Comparison of ENCODE assay signal across 8 mouse cellular contexts in the genomic region with DNA sequence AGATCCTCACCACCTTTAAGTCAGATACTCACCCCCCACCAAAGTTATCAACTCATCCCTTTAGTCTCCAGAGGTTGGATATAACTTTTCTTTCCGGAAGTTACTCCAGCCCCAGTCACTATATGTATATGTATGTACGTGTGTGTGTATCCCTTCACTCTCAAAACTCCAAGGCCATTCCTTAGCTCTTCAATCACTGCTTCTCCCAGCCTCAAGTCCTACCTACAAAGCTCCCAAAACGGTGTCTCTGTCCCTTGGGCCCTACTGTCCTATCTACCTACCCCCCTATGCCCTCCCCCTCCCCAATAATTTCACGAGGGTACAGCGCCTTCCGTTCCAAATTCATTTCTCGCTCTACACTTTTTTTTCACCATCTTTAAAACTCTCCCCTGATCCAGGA. TPM values are rescaled to one million over a fixed set of nuclear protein-coding genes. Genes with fewer than 3 reads are reported as not detected.
DNase-seq lines count a peak whose midpoint lies in the region; ATAC-seq and TF ChIP-seq lines count a peak whose summit lies in the region.

No protein-coding gene starts in this region.

- ATAC-seq in forebrain, embryonic 14.5 days, result peak; percentile 3; the same call in 1 of the 2 replicates
- no peak for ATAC-seq in liver, embryonic 16.5 days (ENCODE audit: low read depth)

- TF ChIP-seq POLR2A in heart, adult 2 months (IDR thresholded peaks at IDR 0.05; ENCODE audit: insufficient read depth, low read depth, low read length), result no peak

- H3K27me3 ChIP-seq in heart, adult 2 months (ENCODE audit: control insufficient read depth, insufficient read depth, low read length), result no peaks in the 10 kb centered on the region
- H3K27me3 ChIP-seq in forebrain, embryonic 14.5 days (replicated peaks; ENCODE audit: control insufficient read depth, insufficient read depth, low read length), result no peaks in the 10 kb centered on the region
- H3K27me3 ChIP-seq in liver, embryonic 16.5 days (ENCODE audit: control insufficient read depth, insufficient read depth, low read depth, low read length), result no peaks in the 10 kb centered on the region

- no peak for TF ChIP-seq EP300 in heart, adult 2 months (IDR thresholded peaks at IDR 0.05; ENCODE audit: insufficient read depth, low read depth, low read length)

- peak overlapping the region; percentile 54 for H3K4me2 ChIP-seq in forebrain, embryonic 14.5 days (ENCODE audit: low read length)
- H3K4me2 ChIP-seq in liver, embryonic 16.5 days (ENCODE audit: low read depth, low read length), result peak overlapping the region; percentile 65

- intact Hi-C loops in heart, adult 2 months (cut with DNase I), result loop anchor here (5.0 to 10.0 kb wide), 2 partner anchors 107 to 149 kb away; a partner anchor contains a TSS

- peak overlapping the region; percentile 93 for H3K27ac ChIP-seq in heart, adult 2 months
- no peak overlapping the region for H3K27ac ChIP-seq in forebrain, embryonic 14.5 days (ENCODE audit: low read depth, low read length)
- H3K27ac ChIP-seq in liver, embryonic 16.5 days (ENCODE audit: low read length), result no peak overlapping the region

- 24% methylated on average over 7 of the region's 7 CpGs for WGBS in heart, adult 2 months
- whole genome bisulfite sequencing in forebrain, embryonic 14.5 days, result 26% methylated on average over 7 of the region's 7 CpGs
- 17% methylated on average over 7 of the region's 7 CpGs for WGBS in liver, embryonic 16.5 days (ENCODE audit: insufficient replicate concordance)

- no peaks in the 10 kb centered on the region for H3K79me2 ChIP-seq in heart, adult 2 months (replicated peaks; ENCODE audit: control insufficient read depth, insufficient read depth, low read length)

- H3K9ac ChIP-seq in heart, adult 2 months (ENCODE audit: low read depth, low read length), result peak overlapping the region; percentile 59
- peak overlapping the region; percentile 71 for H3K9ac ChIP-seq in forebrain, embryonic 14.5 days (ENCODE audit: low read length)
- peak overlapping the region; percentile 73 for H3K9ac ChIP-seq in liver, embryonic 16.5 days (ENCODE audit: low read depth, low read length)

- no peak for DNase-seq in heart, adult 2 months
- no peak for DNase-seq in heart, adult 9 months (ENCODE audit: low spot score in 2 of 2)
- peak; percentile 36 for DNase-seq in A20 (ENCODE audit: low read depth, low spot score)
- no peak for DNase-seq in forebrain, embryonic 14.5 days (ENCODE audit: low spot score)
- DNase-seq in right cerebral cortex, postnatal 14 days, result no peak
- DNase-seq in left cerebral cortex, adult 11 months (ENCODE audit: low spot score), result no peak
- DNase-seq in yolk sac, embryonic 10.5 days (ENCODE audit: low spot score), result no peak

- H3K4me3 ChIP-seq in heart, adult 2 months, result peak overlapping the region; percentile 61
- peak overlapping the region; percentile 48 for H3K4me3 ChIP-seq in forebrain, embryonic 14.5 days (ENCODE audit: low read depth, low read length)
- H3K4me3 ChIP-seq in liver, embryonic 16.5 days (ENCODE audit: low read depth, low read length), result peak overlapping the region; percentile 71

- peaks cover 4% of the 10 kb centered on the region; the same call in 1 of the 2 replicates for H3K36me3 ChIP-seq in heart, adult 2 months (ENCODE audit: control insufficient read depth, insufficient read depth, low read length)
- 0 out of 2 replicates have a peak, but pooled peaks cover 3% of the 10 kb centered on the region for H3K36me3 ChIP-seq in forebrain, embryonic 14.5 days (ENCODE audit: control insufficient read depth, insufficient read depth, low read length)
- H3K36me3 ChIP-seq in liver, embryonic 16.5 days (ENCODE audit: control insufficient read depth, insufficient read depth), result peaks cover 4% of the 10 kb centered on the region; the same call in 1 of the 2 replicates

- no peak for TF ChIP-seq CTCF in heart, adult 2 months (IDR thresholded peaks at IDR 0.05)

- peaks cover 3% of the 10 kb centered on the region for H3K4me1 ChIP-seq in heart, adult 2 months (ENCODE audit: control insufficient read depth, insufficient read depth, low read length)
- no peaks in the 10 kb centered on the region for H3K4me1 ChIP-seq in forebrain, embryonic 14.5 days (ENCODE audit: control insufficient read depth, insufficient read depth, low read length)
- no peaks in the 10 kb centered on the region for H3K4me1 ChIP-seq in liver, embryonic 16.5 days (ENCODE audit: control insufficient read depth, low read depth, low read length)

- H3K9me3 ChIP-seq in forebrain, embryonic 14.5 days (replicated peaks; ENCODE audit: control insufficient read depth, low read length), result no peaks in the 10 kb centered on the region
- H3K9me3 ChIP-seq in liver, embryonic 16.5 days (replicated peaks; ENCODE audit: control insufficient read depth, low read length), result no peaks in the 10 kb centered on the region

RNA-seq across cellular contexts. Expression of a gene that starts 0.8 kb away (rescaled TPM):
- total RNA-seq in heart, adult 2 months (2021), result 100 to 1,000 TPM; 116 to 149 TPM
- 59.2 and 125 TPM in 2 replicates for polyA plus RNA-seq in heart, adult 2 months (2012; rRNA removed)
- polyA plus RNA-seq in forebrain, embryonic 14.5 days (2014; fragmentation: Nextera tagmentation; extraction: Ambion mirVana), result 65.7 and 68.6 TPM in 2 replicates
- 87.1 and 95.1 TPM in 2 replicates for polyA plus RNA-seq in liver, embryonic 16.5 days (2015; fragmentation: Nextera tagmentation; extraction: Ambion mirVana)
